Mouse (Mus musculus): ENCODE measurements around the gene Nynrin. TPM values are rescaled to one million over a fixed set of nuclear protein-coding genes. Genes with fewer than 3 reads are reported as not detected.
A peak's percentile ranks its signal among the peaks of the same experiment; 100 is the strongest.

Nynrin gene
- total RNA-seq, 1 experiment, result 7.1 TPM

GRCm38 (mm10) chr14:55820576-55820975, 33.2 kb upstream of the Nynrin start:
- in situ Hi-C loops (cut with MboI; ENCODE audit: low sequenced_read_pairs in 2 of 2, unreplicated experiment in 2 of 2), result no loop called here
- Histone ChIP-seq H3K9me3 (ENCODE audit: control insufficient read depth, insufficient read depth, low read depth, low read length) (no peaks in the 10 kb centered on the region), H3K4me1 (ENCODE audit: control insufficient read depth in 2 of 2, insufficient read depth in 2 of 2, low read length in 2 of 2, poor library complexity in 1 of 2) (peaks cover 0 to 3% of the 10 kb centered on the region in 2 experiments; a peak in 1 of 4 replicates), H3K27ac (ENCODE audit: insufficient read depth, low read depth, low read length, poor library complexity, severe bottlenecking) (no peak overlapping the region), H3K9ac (ENCODE audit: insufficient read depth, low read depth, low read length, poor library complexity, severe bottlenecking) (no peak overlapping the region), H3K36me3 (ENCODE audit: control insufficient read depth, insufficient read depth, low read length, poor library complexity, severe bottlenecking) (no peaks in the 10 kb centered on the region), H3K4me3 (ENCODE audit: insufficient read depth in 1 of 2, low read depth in 1 of 2, low read length in 2 of 2, poor library complexity in 1 of 2, severe bottlenecking in 1 of 2) (no peak overlapping the region)
- no peak for TF ChIP-seq HCFC1 (IDR thresholded peaks at IDR 0.05; ENCODE audit: borderline replicate concordance, insufficient read depth, low read length)
- TF ChIP-seq ZC3H11A (IDR thresholded peaks at IDR 0.05; ENCODE audit: borderline replicate concordance, low read depth, low read length), result no peak
- no peak for TF ChIP-seq MAFK (IDR thresholded peaks at IDR 0.05; ENCODE audit: insufficient read depth, low read depth, low read length)
- TF ChIP-seq ZNF384 (IDR thresholded peaks at IDR 0.05; ENCODE audit: low read depth, low read length), result no peak
- TF ChIP-seq CHD2 (IDR thresholded peaks at IDR 0.05; ENCODE audit: low read depth, low read length), result no peak
- DNase-seq (ENCODE audit: low read depth, low spot score), result no peak

GRCm38 (mm10) chr14:55822435-55822990, 31.3 kb upstream of the Nynrin start:
- Histone ChIP-seq H3K27ac (ENCODE audit: insufficient read depth, low read depth, low read length, poor library complexity, severe bottlenecking) (peak overlapping the region; percentile 94), H3K4me1 (ENCODE audit: control insufficient read depth in 2 of 2, insufficient read depth in 2 of 2, low read length in 2 of 2, poor library complexity in 1 of 2) (peaks cover 0 to 2% of the 10 kb centered on the region in 2 experiments; a peak in 1 of 4 replicates), H3K4me3 (ENCODE audit: insufficient read depth in 1 of 2, low read depth in 1 of 2, low read length in 2 of 2, poor library complexity in 1 of 2, severe bottlenecking in 1 of 2) (peak overlapping the region; percentile 67 to 87), H3K9ac (ENCODE audit: insufficient read depth, low read depth, low read length, poor library complexity, severe bottlenecking) (peak overlapping the region; percentile 80), H3K9me3 (ENCODE audit: control insufficient read depth, insufficient read depth, low read depth, low read length) (no peaks in the 10 kb centered on the region), H3K36me3 (ENCODE audit: control insufficient read depth, insufficient read depth, low read length, poor library complexity, severe bottlenecking) (peaks cover 6% of the 10 kb centered on the region; the same call in 1 of the 2 replicates)
- TF ChIP-seq MAFK (IDR thresholded peaks at IDR 0.05; ENCODE audit: insufficient read depth, low read depth, low read length) (0 out of 2 replicates have a peak, but pooled peaks have one; percentile 1), CHD2 (IDR thresholded peaks at IDR 0.05; ENCODE audit: low read depth, low read length) (no peak), ZNF384 (IDR thresholded peaks at IDR 0.05; ENCODE audit: low read depth, low read length) (no peak), HCFC1 (IDR thresholded peaks at IDR 0.05; ENCODE audit: borderline replicate concordance, insufficient read depth, low read length) (0 out of 2 replicates have a peak, but pooled peaks have one; percentile 15), ZC3H11A (IDR thresholded peaks at IDR 0.05; ENCODE audit: borderline replicate concordance, low read depth, low read length) (peak; percentile 91)
- in situ Hi-C loops (cut with MboI; ENCODE audit: low sequenced_read_pairs in 2 of 2, unreplicated experiment in 2 of 2), result no loop called here
- peak; percentile 87 for DNase-seq (ENCODE audit: low read depth, low spot score)

GRCm38 (mm10) chr14:55822991-55823762, 30.6 kb upstream of the Nynrin start, which contains the start of gene Nfatc4:
Nfatc4 (plus strand) TSS chr14:55823144.
- Histone ChIP-seq H3K9me3 (ENCODE audit: control insufficient read depth, insufficient read depth, low read depth, low read length) (no peaks in the 10 kb centered on the region), H3K36me3 (ENCODE audit: control insufficient read depth, insufficient read depth, low read length, poor library complexity, severe bottlenecking) (peaks cover 9% of the 10 kb centered on the region; the same call in 1 of the 2 replicates), H3K4me3 (ENCODE audit: insufficient read depth in 1 of 2, low read depth in 1 of 2, low read length in 2 of 2, poor library complexity in 1 of 2, severe bottlenecking in 1 of 2) (peak within 1 kb of the TSS; percentile 67 to 87), H3K9ac (ENCODE audit: insufficient read depth, low read depth, low read length, poor library complexity, severe bottlenecking) (peak within 1 kb of the TSS; percentile 80), H3K4me1 (ENCODE audit: control insufficient read depth in 2 of 2, insufficient read depth in 2 of 2, low read length in 2 of 2, poor library complexity in 1 of 2) (peaks cover 0 to 2% of the 10 kb centered on the region in 2 experiments; a peak in 1 of 4 replicates), H3K27ac (ENCODE audit: insufficient read depth, low read depth, low read length, poor library complexity, severe bottlenecking) (peak within 1 kb of the TSS; percentile 94)
- DNase-seq (ENCODE audit: low read depth, low spot score), result peak; percentile 87
- in situ Hi-C loops (cut with MboI; ENCODE audit: low sequenced_read_pairs in 2 of 2, unreplicated experiment in 2 of 2), result no loop called here
- TF ChIP-seq MAFK (IDR thresholded peaks at IDR 0.05; ENCODE audit: insufficient read depth, low read depth, low read length), result no peak
- TF ChIP-seq HCFC1 (IDR thresholded peaks at IDR 0.05; ENCODE audit: borderline replicate concordance, insufficient read depth, low read length), result no peak; the same call in 1 of the 2 replicates
- no peak for TF ChIP-seq CHD2 (IDR thresholded peaks at IDR 0.05; ENCODE audit: low read depth, low read length)
- no peak for TF ChIP-seq ZC3H11A (IDR thresholded peaks at IDR 0.05; ENCODE audit: borderline replicate concordance, low read depth, low read length)
- no peak for TF ChIP-seq ZNF384 (IDR thresholded peaks at IDR 0.05; ENCODE audit: low read depth, low read length)

- H3K9me3 ChIP-seq (ENCODE audit: control insufficient read depth, insufficient read depth, low read depth, low read length), result no peaks in the 10 kb centered on the region
- peak overlapping the region; percentile 67 to 87 for H3K4me3 ChIP-seq (ENCODE audit: insufficient read depth in 1 of 2, low read depth in 1 of 2, low read length in 2 of 2, poor library complexity in 1 of 2, severe bottlenecking in 1 of 2)
- no peak for DNase-seq (ENCODE audit: low read depth, low spot score)
- in situ Hi-C loops (cut with MboI; ENCODE audit: low sequenced_read_pairs in 2 of 2, unreplicated experiment in 2 of 2), result no loop called here
- TF ChIP-seq ZNF384 (IDR thresholded peaks at IDR 0.05; ENCODE audit: low read depth, low read length) (no peak), ZC3H11A (IDR thresholded peaks at IDR 0.05; ENCODE audit: borderline replicate concordance, low read depth, low read length) (no peak), MAFK (IDR thresholded peaks at IDR 0.05; ENCODE audit: insufficient read depth, low read depth, low read length) (no peak), CHD2 (IDR thresholded peaks at IDR 0.05; ENCODE audit: low read depth, low read length) (no peak), HCFC1 (IDR thresholded peaks at IDR 0.05; ENCODE audit: borderline replicate concordance, insufficient read depth, low read length) (no peak)
- H3K27ac ChIP-seq (ENCODE audit: insufficient read depth, low read depth, low read length, poor library complexity, severe bottlenecking), result peak overlapping the region; percentile 73
- peaks cover 13% of the 10 kb centered on the region; the same call in 1 of the 2 replicates for H3K36me3 ChIP-seq (ENCODE audit: control insufficient read depth, insufficient read depth, low read length, poor library complexity, severe bottlenecking)
- peak overlapping the region; percentile 58 for H3K9ac ChIP-seq (ENCODE audit: insufficient read depth, low read depth, low read length, poor library complexity, severe bottlenecking)
- H3K4me1 ChIP-seq (ENCODE audit: control insufficient read depth in 2 of 2, insufficient read depth in 2 of 2, low read length in 2 of 2, poor library complexity in 1 of 2), result peaks cover 3 to 8% of the 10 kb centered on the region in 2 experiments; a peak in 1 of 4 replicates
Observed at GRCm38 (mm10) chr14:55824001-55824480, 29.8 kb upstream of the Nynrin start.

Measured in ES-E14 (cell line).